Mouse (Mus musculus) cerebral cortex, adult 2 months (tissue): ENCODE measurements around the gene Fes.

Experiments used
- whole genome bisulfite sequencing: fragments of 180-500 bp; shearing (Covaris S2); methylation state at CpG from one replicate; pipeline ENCODE4 v1.1.7; 2018; 5-methylcytosine and 5-hydroxymethylcytosine counted together

Fes gene

GRCm38 (mm10) chr7:80374733-80375132 lies 13.0 kb downstream of the Fes start:
- 99% methylated on average over 3 of the region's 3 CpGs for WGBS

GRCm38 (mm10) chr7:80374280-80374679 lies 13.5 kb downstream of the Fes start:
- 66% methylated on average over 3 of the region's 3 CpGs for WGBS

GRCm38 (mm10) chr7:80373850-80374249 lies 13.9 kb downstream of the Fes start:
- WGBS = 69% methylated on average over 12 of the region's 12 CpGs

GRCm38 (mm10) chr7:80373352-80373751 lies 14.4 kb downstream of the Fes start:
- 88% methylated on average over 4 of the region's 4 CpGs for WGBS

- WGBS = 76% methylated on average over 2 of the region's 2 CpGs
Observed at GRCm38 (mm10) chr7:80372667-80373066, 15.1 kb downstream of the Fes start.

- WGBS = 84% methylated on average over 3 of the region's 3 CpGs
Observed at GRCm38 (mm10) chr7:80372166-80372565, 15.6 kb downstream of the Fes start.

- under 1% methylated on average over 86 of the region's 86 CpGs for WGBS
Observed at GRCm38 (mm10) chr7:80371041-80371751, 16.6 kb downstream of the Fes start, which contains the start of gene Man2a2. Man2a2 (minus strand) TSS chr7:80371375.

GRCm38 (mm10) chr7:80370649-80371040 lies 17.1 kb downstream of the Fes start:
- WGBS = 1% methylated on average over 31 of the region's 31 CpGs

- WGBS = 20% methylated on average over 4 of the region's 4 CpGs
Observed at GRCm38 (mm10) chr7:80369967-80370431, 17.7 kb downstream of the Fes start.

- WGBS = 43% methylated on average over 5 of the region's 5 CpGs
Observed at GRCm38 (mm10) chr7:80369461-80369860, 18.3 kb downstream of the Fes start.

- 66% methylated on average over 20 of the region's 20 CpGs for WGBS
Observed at GRCm38 (mm10) chr7:80368635-80369421, 18.9 kb downstream of the Fes start.

GRCm38 (mm10) chr7:80368009-80368408 lies 19.7 kb downstream of the Fes start:
- WGBS = 88% methylated on average over 9 of the region's 9 CpGs

GRCm38 (mm10) chr7:80367232-80367631 lies 20.5 kb downstream of the Fes start:
- 94% methylated on average over 7 of the region's 7 CpGs for WGBS

GRCm38 (mm10) chr7:80365759-80366158 lies 22.0 kb downstream of the Fes start:
- WGBS = 57% methylated on average over 2 of the region's 2 CpGs

GRCm38 (mm10) chr7:80360435-80360834 lies 27.3 kb downstream of the Fes start:
- 60% methylated on average over 3 of the region's 3 CpGs for WGBS

GRCm38 (mm10) chr7:80358039-80358438 lies 29.7 kb downstream of the Fes start:
- WGBS = 44% methylated on average over 4 of the region's 4 CpGs

GRCm38 (mm10) chr7:80357156-80357555 lies 30.6 kb downstream of the Fes start:
- 44% methylated on average over 8 of the region's 8 CpGs for WGBS

GRCm38 (mm10) chr7:80356351-80356750 lies 31.4 kb downstream of the Fes start:
- WGBS = 86% methylated on average over 13 of the region's 13 CpGs

- 92% methylated on average over 8 of the region's 8 CpGs for WGBS
Observed at GRCm38 (mm10) chr7:80352920-80353319, 34.8 kb downstream of the Fes start.

- WGBS = 72% methylated on average over 2 of the region's 2 CpGs
Observed at GRCm38 (mm10) chr7:80350808-80351207, 36.9 kb downstream of the Fes start.

- 60% methylated on average over 13 of the region's 13 CpGs for WGBS
Observed at GRCm38 (mm10) chr7:80347670-80348586, 39.8 kb downstream of the Fes start.

- WGBS = 83% methylated on average over 5 of the region's 5 CpGs
Observed at GRCm38 (mm10) chr7:80346830-80347229, 40.9 kb downstream of the Fes start.
